Mouse (Mus musculus): ENCODE results near the gene F10. TPM values are rescaled to one million over a fixed set of nuclear protein-coding genes. Genes with fewer than 3 reads are reported as not detected.

Gene F10
- polyA plus RNA-seq, 1 experiment from 2014 or later: 0.51 TPM

- 84% methylated on average over 6 of the region's 6 CpGs for WGBS
- Histone ChIP-seq H3K9me3 (ENCODE audit: control insufficient read depth, low read length) (no peaks in the 10 kb centered on the region), H3K4me1 (replicated peaks; ENCODE audit: control insufficient read depth, insufficient read depth, low read length) (no peaks in the 10 kb centered on the region), H3K36me3 (ENCODE audit: control insufficient read depth, insufficient read depth, low read length) (no peaks in the 10 kb centered on the region), H3K9ac (ENCODE audit: low read length) (no peak overlapping the region), H3K4me2 (ENCODE audit: low read depth, low read length, severe bottlenecking) (no peak overlapping the region), H3K27ac (ENCODE audit: low read depth, low read length) (no peak overlapping the region), H3K27me3 (ENCODE audit: control insufficient read depth, insufficient read depth, low read length) (no peaks in the 10 kb centered on the region), H3K4me3 (ENCODE audit: low read depth, low read length) (no peak overlapping the region)
- no peak for ATAC-seq (replicated peaks; ENCODE audit: low FRiP score)
- no peak for DNase-seq (ENCODE audit: low spot score)
Measured at GRCm38 (mm10) chr8:13039054-13039453, 1.9 kb downstream of the F10 start.

GRCm38 (mm10) chr8:13041459-13041858 is 4.4 kb downstream of the F10 start:
- no peak overlapping the region for H3K27ac ChIP-seq (ENCODE audit: low read depth, low read length)
- H3K27me3 ChIP-seq (ENCODE audit: control insufficient read depth, insufficient read depth, low read length): no peaks in the 10 kb centered on the region
- ATAC-seq (replicated peaks; ENCODE audit: low FRiP score) (no peak), DNase-seq (ENCODE audit: low spot score) (no peak)
- H3K36me3 ChIP-seq (ENCODE audit: control insufficient read depth, insufficient read depth, low read length): no peaks in the 10 kb centered on the region
- no peaks in the 10 kb centered on the region for H3K4me1 ChIP-seq (replicated peaks; ENCODE audit: control insufficient read depth, insufficient read depth, low read length)
- WGBS: 91% methylated on average over 4 of the region's 4 CpGs
- no peak overlapping the region for H3K4me2 ChIP-seq (ENCODE audit: low read depth, low read length, severe bottlenecking)
- no peak overlapping the region for H3K9ac ChIP-seq (ENCODE audit: low read length)
- no peaks in the 10 kb centered on the region for H3K9me3 ChIP-seq (ENCODE audit: control insufficient read depth, low read length)
- no peak overlapping the region for H3K4me3 ChIP-seq (ENCODE audit: low read depth, low read length)

GRCm38 (mm10) chr8:13047652-13048051 is 10.5 kb downstream of the F10 start:
- Histone ChIP-seq H3K36me3 (ENCODE audit: control insufficient read depth, insufficient read depth, low read length) (no peaks in the 10 kb centered on the region), H3K27me3 (ENCODE audit: control insufficient read depth, insufficient read depth, low read length) (no peaks in the 10 kb centered on the region), H3K4me1 (replicated peaks; ENCODE audit: control insufficient read depth, insufficient read depth, low read length) (no peaks in the 10 kb centered on the region), H3K27ac (ENCODE audit: low read depth, low read length) (no peak overlapping the region), H3K9me3 (ENCODE audit: control insufficient read depth, low read length) (no peaks in the 10 kb centered on the region; the same call in 1 of the 2 replicates), H3K9ac (ENCODE audit: low read length) (no peak overlapping the region), H3K4me3 (ENCODE audit: low read depth, low read length) (no peak overlapping the region), H3K4me2 (ENCODE audit: low read depth, low read length, severe bottlenecking) (no peak overlapping the region)
- WGBS: 67% methylated on average over 5 of the region's 5 CpGs
- no peak for ATAC-seq (replicated peaks; ENCODE audit: low FRiP score)
- DNase-seq (ENCODE audit: low spot score): no peak

- Histone ChIP-seq H3K4me3 (ENCODE audit: low read depth, low read length) (no peak overlapping the region), H3K9me3 (ENCODE audit: control insufficient read depth, low read length) (no peaks in the 10 kb centered on the region; the same call in 1 of the 2 replicates), H3K27ac (ENCODE audit: low read depth, low read length) (no peak overlapping the region), H3K27me3 (ENCODE audit: control insufficient read depth, insufficient read depth, low read length) (no peaks in the 10 kb centered on the region), H3K36me3 (ENCODE audit: control insufficient read depth, insufficient read depth, low read length) (no peaks in the 10 kb centered on the region), H3K4me1 (replicated peaks; ENCODE audit: control insufficient read depth, insufficient read depth, low read length) (no peaks in the 10 kb centered on the region), H3K9ac (ENCODE audit: low read length) (no peak overlapping the region), H3K4me2 (ENCODE audit: low read depth, low read length, severe bottlenecking) (no peak overlapping the region)
- no peak for DNase-seq (ENCODE audit: low spot score)
- no peak for ATAC-seq (replicated peaks; ENCODE audit: low FRiP score)
- WGBS: 84% methylated on average over 10 of the region's 10 CpGs
Measured at GRCm38 (mm10) chr8:13050550-13050949, 13.4 kb downstream of the F10 start.

- no peak for DNase-seq (ENCODE audit: low spot score)
- no peak overlapping the region for H3K4me3 ChIP-seq (ENCODE audit: low read depth, low read length)
- H3K4me2 ChIP-seq (ENCODE audit: low read depth, low read length, severe bottlenecking): no peak overlapping the region
- 87% methylated on average over 4 of the region's 4 CpGs for WGBS
- H3K27ac ChIP-seq (ENCODE audit: low read depth, low read length): no peak overlapping the region
- H3K9ac ChIP-seq (ENCODE audit: low read length): no peak overlapping the region
- no peaks in the 10 kb centered on the region for H3K36me3 ChIP-seq (ENCODE audit: control insufficient read depth, insufficient read depth, low read length)
- H3K4me1 ChIP-seq (replicated peaks; ENCODE audit: control insufficient read depth, insufficient read depth, low read length): no peaks in the 10 kb centered on the region
- no peak for ATAC-seq (replicated peaks; ENCODE audit: low FRiP score)
- H3K27me3 ChIP-seq (ENCODE audit: control insufficient read depth, insufficient read depth, low read length): no peaks in the 10 kb centered on the region
- no peaks in the 10 kb centered on the region for H3K9me3 ChIP-seq (ENCODE audit: control insufficient read depth, low read length)
Measured at GRCm38 (mm10) chr8:13057351-13057750, 20.2 kb downstream of the F10 start.

GRCm38 (mm10) chr8:13060441-13061150 is 23.5 kb downstream of the F10 start, which contains the start of gene Proz:
Proz (plus strand) TSS chr8:13060914.
- Histone ChIP-seq H3K4me1 (replicated peaks; ENCODE audit: control insufficient read depth, insufficient read depth, low read length) (no peaks in the 10 kb centered on the region), H3K4me3 (ENCODE audit: low read depth, low read length) (no peak within 1 kb of the TSS), H3K36me3 (ENCODE audit: control insufficient read depth, insufficient read depth, low read length) (no peaks in the 10 kb centered on the region), H3K9me3 (ENCODE audit: control insufficient read depth, low read length) (no peaks in the 10 kb centered on the region), H3K4me2 (ENCODE audit: low read depth, low read length, severe bottlenecking) (no peak within 1 kb of the TSS), H3K9ac (ENCODE audit: low read length) (no peak within 1 kb of the TSS), H3K27me3 (ENCODE audit: control insufficient read depth, insufficient read depth, low read length) (no peaks in the 10 kb centered on the region), H3K27ac (ENCODE audit: low read depth, low read length) (no peak within 1 kb of the TSS)
- no peak for ATAC-seq (replicated peaks; ENCODE audit: low FRiP score)
- DNase-seq (ENCODE audit: low spot score): no peak
- WGBS: 83% methylated on average over 17 of the region's 17 CpGs

- H3K27ac ChIP-seq (ENCODE audit: low read depth, low read length): no peak overlapping the region
- WGBS: 84% methylated on average over 16 of the region's 16 CpGs
- H3K27me3 ChIP-seq (ENCODE audit: control insufficient read depth, insufficient read depth, low read length): no peaks in the 10 kb centered on the region
- ATAC-seq (replicated peaks; ENCODE audit: low FRiP score) (no peak), DNase-seq (ENCODE audit: low spot score) (no peak)
- no peaks in the 10 kb centered on the region for H3K36me3 ChIP-seq (ENCODE audit: control insufficient read depth, insufficient read depth, low read length)
- no peaks in the 10 kb centered on the region for H3K9me3 ChIP-seq (ENCODE audit: control insufficient read depth, low read length)
- no peak overlapping the region for H3K4me2 ChIP-seq (ENCODE audit: low read depth, low read length, severe bottlenecking)
- H3K4me3 ChIP-seq (ENCODE audit: low read depth, low read length): no peak overlapping the region
- no peak overlapping the region for H3K9ac ChIP-seq (ENCODE audit: low read length)
- H3K4me1 ChIP-seq (replicated peaks; ENCODE audit: control insufficient read depth, insufficient read depth, low read length): no peaks in the 10 kb centered on the region
Measured at GRCm38 (mm10) chr8:13063112-13063511, 26.0 kb downstream of the F10 start.

GRCm38 (mm10) chr8:13073255-13073654 is 36.1 kb downstream of the F10 start:
- WGBS: 93% methylated on average over 11 of the region's 11 CpGs
- ATAC-seq (replicated peaks; ENCODE audit: low FRiP score): no peak
- no peaks in the 10 kb centered on the region for H3K27me3 ChIP-seq (ENCODE audit: control insufficient read depth, insufficient read depth, low read length)
- no peak overlapping the region for H3K4me2 ChIP-seq (ENCODE audit: low read depth, low read length, severe bottlenecking)
- no peak overlapping the region for H3K4me3 ChIP-seq (ENCODE audit: low read depth, low read length)
- no peaks in the 10 kb centered on the region for H3K4me1 ChIP-seq (replicated peaks; ENCODE audit: control insufficient read depth, insufficient read depth, low read length)
- no peak for DNase-seq (ENCODE audit: low spot score)
- no peak overlapping the region for H3K9ac ChIP-seq (ENCODE audit: low read length)
- no peaks in the 10 kb centered on the region for H3K9me3 ChIP-seq (ENCODE audit: control insufficient read depth, low read length)
- H3K27ac ChIP-seq (ENCODE audit: low read depth, low read length): no peak overlapping the region
- H3K36me3 ChIP-seq (ENCODE audit: control insufficient read depth, insufficient read depth, low read length): peaks cover 4% of the 10 kb centered on the region; the same call in 1 of the 2 replicates

GRCm38 (mm10) chr8:13075044-13075443 is 37.9 kb downstream of the F10 start:
- no peaks in the 10 kb centered on the region for H3K9me3 ChIP-seq (ENCODE audit: control insufficient read depth, low read length)
- H3K4me2 ChIP-seq (ENCODE audit: low read depth, low read length, severe bottlenecking): no peak overlapping the region
- H3K27me3 ChIP-seq (ENCODE audit: control insufficient read depth, insufficient read depth, low read length): no peaks in the 10 kb centered on the region
- 93% methylated on average over 8 of the region's 8 CpGs for WGBS
- H3K27ac ChIP-seq (ENCODE audit: low read depth, low read length): no peak overlapping the region
- no peak for ATAC-seq (replicated peaks; ENCODE audit: low FRiP score)
- no peak overlapping the region for H3K9ac ChIP-seq (ENCODE audit: low read length)
- H3K4me1 ChIP-seq (replicated peaks; ENCODE audit: control insufficient read depth, insufficient read depth, low read length): no peaks in the 10 kb centered on the region
- H3K36me3 ChIP-seq (ENCODE audit: control insufficient read depth, insufficient read depth, low read length): peaks cover 8% of the 10 kb centered on the region; the same call in 1 of the 2 replicates
- DNase-seq (ENCODE audit: low spot score): no peak
- H3K4me3 ChIP-seq (ENCODE audit: low read depth, low read length): no peak overlapping the region
